Mouse (Mus musculus): ENCODE results near the gene Gm884. TPM values are rescaled to one million over a fixed set of nuclear protein-coding genes. Genes with fewer than 3 reads are reported as not detected.

Gm884 gene
- total and polyA plus RNA-seq, 2 experiments from 2014 or later = not detected

DNA sequence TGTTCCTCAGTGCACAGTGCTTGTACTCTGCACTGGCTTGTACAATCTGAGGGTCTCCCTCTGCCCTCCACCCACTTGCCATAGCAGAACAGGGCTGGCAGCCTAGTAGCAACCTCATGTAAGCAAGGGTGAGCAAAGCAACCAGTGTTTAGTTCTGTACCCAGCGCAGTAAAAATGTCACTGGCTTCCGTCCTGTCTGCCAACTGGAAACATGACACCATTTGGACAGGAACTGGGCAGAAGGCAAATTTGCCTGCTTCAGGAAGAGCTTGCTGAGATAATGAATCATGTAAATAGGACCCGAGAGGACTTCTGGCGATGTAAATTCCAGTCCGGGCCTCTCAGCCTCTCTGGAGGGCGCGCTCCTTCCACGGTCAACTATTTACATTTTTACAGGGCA is 24.8 kb upstream of the Gm884 start:
- WGBS = 60% methylated on average over 8 of the region's 8 CpGs
- no peak for DNase-seq (ENCODE audit: low spot score)

DNA sequence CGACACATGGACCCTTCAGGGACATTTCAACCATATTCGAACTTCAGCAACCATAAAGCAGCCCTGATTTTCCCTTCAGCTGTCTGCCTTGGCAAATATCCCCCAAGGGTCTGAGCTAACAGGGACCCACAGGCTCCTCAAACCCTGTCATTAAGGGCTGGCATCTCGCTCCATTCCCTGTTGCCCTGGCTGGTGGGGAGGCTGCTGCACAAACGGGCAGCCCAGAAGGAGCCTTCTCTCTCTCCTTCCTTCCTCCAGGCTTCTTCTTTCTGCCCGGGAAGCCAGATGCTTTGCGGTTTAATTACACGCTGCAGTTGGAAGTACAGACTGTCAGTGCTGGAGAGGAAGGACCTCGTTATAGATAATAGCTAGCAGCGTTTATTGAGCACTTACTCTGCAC is 22.3 kb upstream of the Gm884 start:
- no peak overlapping the region for H3K4me2 ChIP-seq (ENCODE audit: low read depth, low read length)
- H3K9me3 ChIP-seq (replicated peaks; ENCODE audit: control insufficient read depth, low read length) = no peaks in the 10 kb centered on the region
- H3K27ac ChIP-seq (ENCODE audit: low read depth) = no peak overlapping the region
- no peak for TF ChIP-seq CTCF (IDR thresholded peaks at IDR 0.05; ENCODE audit: low read depth)
- TF ChIP-seq EP300 (IDR thresholded peaks at IDR 0.05; ENCODE audit: low read depth) = no peak
- no peaks in the 10 kb centered on the region for H3K4me1 ChIP-seq (ENCODE audit: control insufficient read depth, insufficient read depth)
- ATAC-seq (ENCODE audit: insufficient read depth, low read depth) (no peak), DNase-seq (ENCODE audit: low spot score) (no peak)
- no peak overlapping the region for H3K4me3 ChIP-seq (ENCODE audit: low read depth, low read length)
- WGBS = 64% methylated on average over 9 of the region's 9 CpGs
- H3K27me3 ChIP-seq (ENCODE audit: control insufficient read depth, insufficient read depth, low read length) = peaks cover 40% of the 10 kb centered on the region
- H3K36me3 ChIP-seq (replicated peaks; ENCODE audit: control insufficient read depth, insufficient read depth, low read length) = no peaks in the 10 kb centered on the region
- no peak overlapping the region for H3K9ac ChIP-seq (replicated peaks; ENCODE audit: low read depth, low read length)

More for the DNA sequence above, 24.8 kb upstream of the Gm884 start:
- Histone ChIP-seq H3K36me3 (replicated peaks; ENCODE audit: control insufficient read depth, insufficient read depth, low read length) (no peaks in the 10 kb centered on the region), H3K4me3 (ENCODE audit: low read depth, low read length) (no peak overlapping the region), H3K4me1 (ENCODE audit: control insufficient read depth, insufficient read depth) (peaks cover 4% of the 10 kb centered on the region; the same call in 1 of the 2 replicates), H3K27me3 (ENCODE audit: control insufficient read depth, insufficient read depth, low read length) (peaks cover 43% of the 10 kb centered on the region), H3K4me2 (ENCODE audit: low read depth, low read length) (no peak overlapping the region), H3K9me3 (replicated peaks; ENCODE audit: control insufficient read depth, low read length) (no peaks in the 10 kb centered on the region), H3K9ac (replicated peaks; ENCODE audit: low read depth, low read length) (no peak overlapping the region), H3K27ac (ENCODE audit: low read depth) (no peak overlapping the region)
- TF ChIP-seq CTCF (IDR thresholded peaks at IDR 0.05; ENCODE audit: low read depth) (no peak), EP300 (IDR thresholded peaks at IDR 0.05; ENCODE audit: low read depth) (no peak)
- no peak for ATAC-seq (ENCODE audit: insufficient read depth, low read depth)

DNA sequence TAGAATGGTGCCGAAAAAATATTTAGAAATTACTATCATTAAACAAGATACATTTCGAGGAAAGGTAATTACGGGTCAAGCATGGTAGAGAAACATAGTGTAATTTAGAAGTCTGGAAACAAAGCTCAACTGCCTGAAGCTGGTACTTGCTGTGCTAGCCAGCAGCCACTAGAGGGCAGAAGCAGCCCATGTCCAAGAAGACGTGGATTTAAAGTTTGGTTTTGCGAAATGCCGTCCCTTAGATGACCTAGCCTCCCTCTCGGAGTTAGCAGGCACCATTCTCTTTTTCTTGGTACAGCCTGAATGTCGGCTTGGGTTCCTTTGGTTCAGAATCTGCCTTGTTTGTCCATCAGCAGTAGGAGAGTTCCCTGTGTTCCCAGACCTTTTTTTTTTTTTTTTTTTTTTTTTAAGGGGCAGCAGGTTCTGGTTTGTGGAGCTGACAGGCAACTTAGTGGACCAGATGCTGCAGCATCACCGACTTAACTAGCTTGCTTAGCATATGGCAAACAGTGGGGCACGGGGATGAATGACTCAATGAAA is 18.5 kb upstream of the Gm884 start:
- no peak for TF ChIP-seq EP300 (IDR thresholded peaks at IDR 0.05; ENCODE audit: low read depth)
- peak; percentile 90 for TF ChIP-seq CTCF (IDR thresholded peaks at IDR 0.05; ENCODE audit: low read depth)
- Histone ChIP-seq H3K27ac (ENCODE audit: low read depth) (no peak overlapping the region), H3K27me3 (ENCODE audit: control insufficient read depth, insufficient read depth, low read length) (peaks cover 32% of the 10 kb centered on the region), H3K4me2 (ENCODE audit: low read depth, low read length) (no peak overlapping the region), H3K9me3 (replicated peaks; ENCODE audit: control insufficient read depth, low read length) (no peaks in the 10 kb centered on the region), H3K36me3 (replicated peaks; ENCODE audit: control insufficient read depth, insufficient read depth, low read length) (no peaks in the 10 kb centered on the region), H3K4me1 (ENCODE audit: control insufficient read depth, insufficient read depth) (no peaks in the 10 kb centered on the region), H3K4me3 (ENCODE audit: low read depth, low read length) (no peak overlapping the region), H3K9ac (replicated peaks; ENCODE audit: low read depth, low read length) (no peak overlapping the region)
- WGBS = 2% methylated on average over 10 of the region's 10 CpGs
- peak; percentile 46 for DNase-seq (ENCODE audit: low spot score)
- no peak for ATAC-seq (ENCODE audit: insufficient read depth, low read depth)

DNA sequence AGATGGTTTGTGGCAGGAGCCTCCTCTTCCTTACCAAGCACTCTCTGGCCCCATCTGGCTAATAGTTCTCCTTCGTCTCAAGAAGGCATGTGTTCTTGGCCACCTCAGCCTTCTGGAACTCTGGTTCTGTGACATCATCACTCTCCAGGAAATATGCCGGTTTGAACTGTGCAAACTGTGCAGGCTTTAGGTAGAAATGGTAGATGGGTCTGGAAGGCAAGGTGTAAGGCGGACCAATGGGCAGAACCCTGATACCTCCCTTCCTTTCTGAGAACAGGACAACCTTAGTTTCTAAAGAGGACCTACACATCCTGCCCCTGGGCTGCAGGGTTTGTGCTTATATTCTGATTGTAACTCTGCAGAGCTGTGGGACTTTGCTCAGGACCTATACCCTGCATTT is 17.9 kb upstream of the Gm884 start, which contains the start of gene Lyzl6:
TSS of gene Lyzl6 (minus strand) at position 101 of the 400 bp plus-strand sequence.
- TF ChIP-seq CTCF (IDR thresholded peaks at IDR 0.05; ENCODE audit: low read depth) (no peak), EP300 (IDR thresholded peaks at IDR 0.05; ENCODE audit: low read depth) (no peak)
- Histone ChIP-seq H3K9ac (replicated peaks; ENCODE audit: low read depth, low read length) (no peak within 1 kb of the TSS), H3K4me2 (ENCODE audit: low read depth, low read length) (no peak within 1 kb of the TSS)

DNA sequence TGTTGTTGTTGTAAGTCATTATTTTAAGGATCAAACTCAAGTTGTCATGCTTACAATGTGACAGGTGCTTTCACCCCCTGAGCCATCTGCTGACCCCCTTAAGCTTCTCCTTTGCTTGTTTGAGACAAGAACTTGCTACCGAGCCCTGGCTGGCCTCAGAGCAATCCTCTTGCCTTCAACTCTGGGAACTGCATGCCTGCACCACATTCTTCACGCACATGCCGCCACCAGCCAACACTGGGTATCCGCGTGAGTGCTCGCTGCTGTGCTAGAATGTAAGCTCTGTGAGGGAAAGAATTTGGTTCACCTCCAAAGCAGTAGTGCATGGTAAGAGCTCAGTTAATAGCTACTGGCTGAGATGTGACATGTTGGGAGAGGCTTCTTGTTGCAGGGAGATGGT is 15.3 kb upstream of the Gm884 start:
- peaks cover 32% of the 10 kb centered on the region for H3K27me3 ChIP-seq (ENCODE audit: control insufficient read depth, insufficient read depth, low read length)
- WGBS = 71% methylated on average over 6 of the region's 6 CpGs
- no peak for DNase-seq (ENCODE audit: low spot score)
- no peak for TF ChIP-seq EP300 (IDR thresholded peaks at IDR 0.05; ENCODE audit: low read depth)
- no peak for TF ChIP-seq CTCF (IDR thresholded peaks at IDR 0.05; ENCODE audit: low read depth)
- no peak overlapping the region for H3K27ac ChIP-seq (ENCODE audit: low read depth)
- no peak overlapping the region for H3K4me3 ChIP-seq (ENCODE audit: low read depth, low read length)
- no peaks in the 10 kb centered on the region for H3K4me1 ChIP-seq (ENCODE audit: control insufficient read depth, insufficient read depth)
- no peak overlapping the region for H3K4me2 ChIP-seq (ENCODE audit: low read depth, low read length)
- no peaks in the 10 kb centered on the region for H3K9me3 ChIP-seq (replicated peaks; ENCODE audit: control insufficient read depth, low read length)
- no peak overlapping the region for H3K9ac ChIP-seq (replicated peaks; ENCODE audit: low read depth, low read length)
- H3K36me3 ChIP-seq (replicated peaks; ENCODE audit: control insufficient read depth, insufficient read depth, low read length) = no peaks in the 10 kb centered on the region
- no peak for ATAC-seq (ENCODE audit: insufficient read depth, low read depth)

More for the DNA sequence above, 17.9 kb upstream of the Gm884 start, which contains the start of gene Lyzl6:
- no peak for DNase-seq (ENCODE audit: low spot score)
- Histone ChIP-seq H3K27ac (ENCODE audit: low read depth) (no peak within 1 kb of the TSS), H3K36me3 (replicated peaks; ENCODE audit: control insufficient read depth, insufficient read depth, low read length) (no peaks in the 10 kb centered on the region), H3K4me1 (ENCODE audit: control insufficient read depth, insufficient read depth) (no peaks in the 10 kb centered on the region), H3K9me3 (replicated peaks; ENCODE audit: control insufficient read depth, low read length) (no peaks in the 10 kb centered on the region), H3K4me3 (ENCODE audit: low read depth, low read length) (no peak within 1 kb of the TSS), H3K27me3 (ENCODE audit: control insufficient read depth, insufficient read depth, low read length) (peaks cover 32% of the 10 kb centered on the region)
- no peak for ATAC-seq (ENCODE audit: insufficient read depth, low read depth)
- WGBS = 68% methylated on average over 3 of the region's 3 CpGs

DNA sequence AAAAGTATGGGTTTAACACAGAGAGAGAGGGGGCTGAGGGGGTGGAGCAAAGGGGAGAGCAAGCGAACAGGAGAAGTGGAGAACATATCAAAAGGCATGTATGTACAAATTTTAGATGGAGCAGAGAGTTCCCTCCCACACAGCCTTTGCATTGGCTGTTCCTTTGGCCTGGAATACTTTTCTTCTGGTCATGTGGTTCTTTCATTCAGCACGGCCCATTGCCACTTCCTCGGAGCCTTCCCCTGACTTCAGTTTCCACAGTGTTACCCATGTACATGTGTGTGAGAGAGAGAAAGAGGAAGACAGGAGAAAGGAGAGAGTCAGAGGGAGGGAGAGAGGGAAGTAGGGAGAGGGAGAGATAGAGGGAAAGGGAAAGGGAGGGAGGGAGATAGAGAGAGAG is 14.5 kb upstream of the Gm884 start:
- DNase-seq (ENCODE audit: low spot score) = no peak
- Histone ChIP-seq H3K4me1 (ENCODE audit: control insufficient read depth, insufficient read depth) (no peaks in the 10 kb centered on the region), H3K36me3 (replicated peaks; ENCODE audit: control insufficient read depth, insufficient read depth, low read length) (no peaks in the 10 kb centered on the region), H3K4me2 (ENCODE audit: low read depth, low read length) (no peak overlapping the region), H3K4me3 (ENCODE audit: low read depth, low read length) (no peak overlapping the region), H3K27ac (ENCODE audit: low read depth) (no peak overlapping the region), H3K27me3 (ENCODE audit: control insufficient read depth, insufficient read depth, low read length) (peaks cover 28% of the 10 kb centered on the region), H3K9ac (replicated peaks; ENCODE audit: low read depth, low read length) (no peak overlapping the region), H3K9me3 (replicated peaks; ENCODE audit: control insufficient read depth, low read length) (no peaks in the 10 kb centered on the region)
- no peak for TF ChIP-seq EP300 (IDR thresholded peaks at IDR 0.05; ENCODE audit: low read depth)
- TF ChIP-seq CTCF (IDR thresholded peaks at IDR 0.05; ENCODE audit: low read depth) = no peak
- 58% methylated on average over 3 of the region's 3 CpGs for WGBS
- no peak for ATAC-seq (ENCODE audit: insufficient read depth, low read depth)

All from heart, postnatal 0 days (tissue).